Mouse (Mus musculus): ENCODE data around the gene Emilin1. TPM values are rescaled to one million over a fixed set of nuclear protein-coding genes. Genes with fewer than 3 reads are reported as not detected.

Emilin1 gene
- polyA plus RNA-seq, 1 experiment from 2014 or later, result 366 TPM

GRCm38 (mm10) chr5:30930846-30931245 is 17.6 kb downstream of the Emilin1 start:
- Histone ChIP-seq H3K27ac (ENCODE audit: low read length) (no peak overlapping the region), H3K9me3 (ENCODE audit: low read length) (no peaks in the 10 kb centered on the region)

GRCm38 (mm10) chr5:30931378-30931777 is 18.2 kb downstream of the Emilin1 start:
- Histone ChIP-seq H3K9ac (replicated peaks; ENCODE audit: low read length) (no peak overlapping the region), H3K9me3 (ENCODE audit: low read length) (no peaks in the 10 kb centered on the region), H3K36me3 (ENCODE audit: insufficient read depth, low read length) (no peaks in the 10 kb centered on the region), H3K27me3 (ENCODE audit: insufficient read depth, low read length) (no peaks in the 10 kb centered on the region), H3K27ac (ENCODE audit: low read length) (no peak overlapping the region), H3K4me1 (ENCODE audit: insufficient read depth, low read length) (0 out of 2 replicates have a peak, but pooled peaks cover 3% of the 10 kb centered on the region), H3K4me2 (replicated peaks; ENCODE audit: low read depth, low read length) (no peak overlapping the region), H3K4me3 (ENCODE audit: low read length) (no peak overlapping the region)
- 84% methylated on average over 4 of the region's 4 CpGs for WGBS
- no peak for ATAC-seq (ENCODE audit: low FRiP score, low TSS enrichment)

More at GRCm38 (mm10) chr5:30930846-30931245, 17.6 kb downstream of the Emilin1 start:
- 81% methylated on average over 6 of the region's 6 CpGs for WGBS
- Histone ChIP-seq H3K36me3 (ENCODE audit: insufficient read depth, low read length) (no peaks in the 10 kb centered on the region), H3K4me2 (replicated peaks; ENCODE audit: low read depth, low read length) (no peak overlapping the region), H3K4me1 (ENCODE audit: insufficient read depth, low read length) (0 out of 2 replicates have a peak, but pooled peaks cover 3% of the 10 kb centered on the region), H3K27me3 (ENCODE audit: insufficient read depth, low read length) (no peaks in the 10 kb centered on the region), H3K4me3 (ENCODE audit: low read length) (no peak overlapping the region), H3K9ac (replicated peaks; ENCODE audit: low read length) (no peak overlapping the region)
- ATAC-seq (ENCODE audit: low FRiP score, low TSS enrichment), result no peak

- 64% methylated on average over 5 of the region's 5 CpGs for WGBS
- ATAC-seq (ENCODE audit: low FRiP score, low TSS enrichment), result no peak
Measured at GRCm38 (mm10) chr5:30933705-30934104, 20.5 kb downstream of the Emilin1 start.

GRCm38 (mm10) chr5:30934725-30935461 is 21.7 kb downstream of the Emilin1 start:
- WGBS, result 89% methylated on average over 5 of the region's 5 CpGs

More at GRCm38 (mm10) chr5:30933705-30934104, 20.5 kb downstream of the Emilin1 start:
- no peaks in the 10 kb centered on the region for H3K27me3 ChIP-seq (ENCODE audit: insufficient read depth, low read length)
- no peaks in the 10 kb centered on the region for H3K9me3 ChIP-seq (ENCODE audit: low read length)
- no peak overlapping the region for H3K9ac ChIP-seq (replicated peaks; ENCODE audit: low read length)
- H3K36me3 ChIP-seq (ENCODE audit: insufficient read depth, low read length), result no peaks in the 10 kb centered on the region
- H3K4me3 ChIP-seq (ENCODE audit: low read length), result no peak overlapping the region
- no peak overlapping the region for H3K4me2 ChIP-seq (replicated peaks; ENCODE audit: low read depth, low read length)
- no peaks in the 10 kb centered on the region for H3K4me1 ChIP-seq (ENCODE audit: insufficient read depth, low read length)
- no peak overlapping the region for H3K27ac ChIP-seq (ENCODE audit: low read length)

GRCm38 (mm10) chr5:30943004-30943403 is 29.8 kb downstream of the Emilin1 start:
- 91% methylated on average over 2 of the region's 2 CpGs for WGBS
- no peak overlapping the region for H3K4me3 ChIP-seq (ENCODE audit: low read length)
- H3K4me1 ChIP-seq (ENCODE audit: insufficient read depth, low read length), result peaks cover 7% of the 10 kb centered on the region; the same call in 1 of the 2 replicates
- no peak for ATAC-seq (ENCODE audit: low FRiP score, low TSS enrichment)
- no peak overlapping the region for H3K4me2 ChIP-seq (replicated peaks; ENCODE audit: low read depth, low read length)
- H3K9me3 ChIP-seq (ENCODE audit: low read length), result no peaks in the 10 kb centered on the region
- no peaks in the 10 kb centered on the region for H3K27me3 ChIP-seq (ENCODE audit: insufficient read depth, low read length)
- H3K36me3 ChIP-seq (ENCODE audit: insufficient read depth, low read length), result no peaks in the 10 kb centered on the region
- no peak overlapping the region for H3K27ac ChIP-seq (ENCODE audit: low read length)
- no peak overlapping the region for H3K9ac ChIP-seq (replicated peaks; ENCODE audit: low read length)

More at GRCm38 (mm10) chr5:30934725-30935461, 21.7 kb downstream of the Emilin1 start:
- Histone ChIP-seq H3K4me3 (ENCODE audit: low read length) (no peak overlapping the region), H3K4me1 (ENCODE audit: insufficient read depth, low read length) (no peaks in the 10 kb centered on the region), H3K4me2 (replicated peaks; ENCODE audit: low read depth, low read length) (no peak overlapping the region), H3K27me3 (ENCODE audit: insufficient read depth, low read length) (no peaks in the 10 kb centered on the region), H3K27ac (ENCODE audit: low read length) (no peak overlapping the region), H3K9ac (replicated peaks; ENCODE audit: low read length) (no peak overlapping the region), H3K9me3 (ENCODE audit: low read length) (no peaks in the 10 kb centered on the region), H3K36me3 (ENCODE audit: insufficient read depth, low read length) (no peaks in the 10 kb centered on the region)
- ATAC-seq (ENCODE audit: low FRiP score, low TSS enrichment), result no peak

- no peak for ATAC-seq (ENCODE audit: low FRiP score, low TSS enrichment)
- H3K9ac ChIP-seq (replicated peaks; ENCODE audit: low read length), result no peak overlapping the region
- no peaks in the 10 kb centered on the region for H3K27me3 ChIP-seq (ENCODE audit: insufficient read depth, low read length)
- WGBS, result 88% methylated on average over 6 of the region's 6 CpGs
- H3K4me1 ChIP-seq (ENCODE audit: insufficient read depth, low read length), result peaks cover 15% of the 10 kb centered on the region
- H3K4me2 ChIP-seq (replicated peaks; ENCODE audit: low read depth, low read length), result no peak overlapping the region
- H3K9me3 ChIP-seq (ENCODE audit: low read length), result no peaks in the 10 kb centered on the region
- no peak overlapping the region for H3K27ac ChIP-seq (ENCODE audit: low read length)
- H3K4me3 ChIP-seq (ENCODE audit: low read length), result no peak overlapping the region
- no peaks in the 10 kb centered on the region for H3K36me3 ChIP-seq (ENCODE audit: insufficient read depth, low read length)
Measured at GRCm38 (mm10) chr5:30944344-30944743, 31.1 kb downstream of the Emilin1 start.

GRCm38 (mm10) chr5:30944956-30945781 is 32.0 kb downstream of the Emilin1 start, which contains the start of gene Cgref1:
Cgref1 (minus strand) TSS chr5:30945591.
- peak within 1 kb of the TSS; percentile 56 for H3K4me3 ChIP-seq (ENCODE audit: low read length)
- no peak within 1 kb of the TSS for H3K27ac ChIP-seq (ENCODE audit: low read length)
- ATAC-seq (ENCODE audit: low FRiP score, low TSS enrichment), result peak; percentile 53
- 6% methylated on average over 44 of the region's 44 CpGs for WGBS
- H3K9ac ChIP-seq (replicated peaks; ENCODE audit: low read length), result peak within 1 kb of the TSS; percentile 72
- no peaks in the 10 kb centered on the region for H3K9me3 ChIP-seq (ENCODE audit: low read length)
- no peaks in the 10 kb centered on the region for H3K27me3 ChIP-seq (ENCODE audit: insufficient read depth, low read length)
- H3K4me2 ChIP-seq (replicated peaks; ENCODE audit: low read depth, low read length), result peak within 1 kb of the TSS; percentile 87
- H3K4me1 ChIP-seq (ENCODE audit: insufficient read depth, low read length), result peaks cover 20% of the 10 kb centered on the region
- H3K36me3 ChIP-seq (ENCODE audit: insufficient read depth, low read length), result no peaks in the 10 kb centered on the region

GRCm38 (mm10) chr5:30948620-30949019 is 35.4 kb downstream of the Emilin1 start:
- H3K36me3 ChIP-seq (ENCODE audit: insufficient read depth, low read length), result peaks cover 18% of the 10 kb centered on the region
- 68% methylated on average over 5 of the region's 5 CpGs for WGBS
- peak overlapping the region; percentile 88 for H3K27ac ChIP-seq (ENCODE audit: low read length)
- no peak overlapping the region for H3K4me3 ChIP-seq (ENCODE audit: low read length)
- peaks cover 28% of the 10 kb centered on the region for H3K4me1 ChIP-seq (ENCODE audit: insufficient read depth, low read length)
- no peak for ATAC-seq (ENCODE audit: low FRiP score, low TSS enrichment)
- H3K27me3 ChIP-seq (ENCODE audit: insufficient read depth, low read length), result no peaks in the 10 kb centered on the region
- H3K9me3 ChIP-seq (ENCODE audit: low read length), result no peaks in the 10 kb centered on the region
- 0 out of 2 replicates have a peak overlapping the region, but pooled peaks have one; percentile 92 for H3K4me2 ChIP-seq (replicated peaks; ENCODE audit: low read depth, low read length)
- H3K9ac ChIP-seq (replicated peaks; ENCODE audit: low read length), result 0 out of 2 replicates have a peak overlapping the region, but pooled peaks have one; percentile 76

GRCm38 (mm10) chr5:30949654-30950326 is 36.6 kb downstream of the Emilin1 start:
- peak; percentile 91 for ATAC-seq (ENCODE audit: low FRiP score, low TSS enrichment)
- peak overlapping the region; percentile 92 for H3K4me2 ChIP-seq (replicated peaks; ENCODE audit: low read depth, low read length)
- H3K27me3 ChIP-seq (ENCODE audit: insufficient read depth, low read length), result no peaks in the 10 kb centered on the region
- H3K4me1 ChIP-seq (ENCODE audit: insufficient read depth, low read length), result peaks cover 28% of the 10 kb centered on the region
- H3K9ac ChIP-seq (replicated peaks; ENCODE audit: low read length), result peak overlapping the region; percentile 77
- H3K9me3 ChIP-seq (ENCODE audit: low read length), result no peaks in the 10 kb centered on the region
- H3K36me3 ChIP-seq (ENCODE audit: insufficient read depth, low read length), result peaks cover 30% of the 10 kb centered on the region
- WGBS, result under 1% methylated on average over 31 of the region's 31 CpGs
- peak overlapping the region; percentile 70 for H3K4me3 ChIP-seq (ENCODE audit: low read length)
- H3K27ac ChIP-seq (ENCODE audit: low read length), result peak overlapping the region; percentile 88

Data from kidney, embryonic 16.5 days (tissue).